Mouse (Mus musculus): ENCODE measurements around the gene Ciapin1.

- no peak for TF ChIP-seq CTCF (IDR thresholded peaks at IDR 0.05; ENCODE audit: low read depth)
- no peak for TF ChIP-seq EP300 (IDR thresholded peaks at IDR 0.05; ENCODE audit: low read depth)
These were observed 63.6 kb downstream of the Ciapin1 start for GRCm38 (mm10) chr8:94774601-94775000.

All from heart, postnatal 0 days (tissue).